Mouse (Mus musculus): ENCODE results near the gene Hist1h1a.
A peak's percentile ranks its signal among the peaks of the same experiment; 100 is the strongest.
"Not testable (repeated sequence)": the region's sequence is repeated elsewhere in the genome, so short reads cannot be mapped to it uniquely, and the experiment has no call there.

Gene Hist1h1a

DNA sequence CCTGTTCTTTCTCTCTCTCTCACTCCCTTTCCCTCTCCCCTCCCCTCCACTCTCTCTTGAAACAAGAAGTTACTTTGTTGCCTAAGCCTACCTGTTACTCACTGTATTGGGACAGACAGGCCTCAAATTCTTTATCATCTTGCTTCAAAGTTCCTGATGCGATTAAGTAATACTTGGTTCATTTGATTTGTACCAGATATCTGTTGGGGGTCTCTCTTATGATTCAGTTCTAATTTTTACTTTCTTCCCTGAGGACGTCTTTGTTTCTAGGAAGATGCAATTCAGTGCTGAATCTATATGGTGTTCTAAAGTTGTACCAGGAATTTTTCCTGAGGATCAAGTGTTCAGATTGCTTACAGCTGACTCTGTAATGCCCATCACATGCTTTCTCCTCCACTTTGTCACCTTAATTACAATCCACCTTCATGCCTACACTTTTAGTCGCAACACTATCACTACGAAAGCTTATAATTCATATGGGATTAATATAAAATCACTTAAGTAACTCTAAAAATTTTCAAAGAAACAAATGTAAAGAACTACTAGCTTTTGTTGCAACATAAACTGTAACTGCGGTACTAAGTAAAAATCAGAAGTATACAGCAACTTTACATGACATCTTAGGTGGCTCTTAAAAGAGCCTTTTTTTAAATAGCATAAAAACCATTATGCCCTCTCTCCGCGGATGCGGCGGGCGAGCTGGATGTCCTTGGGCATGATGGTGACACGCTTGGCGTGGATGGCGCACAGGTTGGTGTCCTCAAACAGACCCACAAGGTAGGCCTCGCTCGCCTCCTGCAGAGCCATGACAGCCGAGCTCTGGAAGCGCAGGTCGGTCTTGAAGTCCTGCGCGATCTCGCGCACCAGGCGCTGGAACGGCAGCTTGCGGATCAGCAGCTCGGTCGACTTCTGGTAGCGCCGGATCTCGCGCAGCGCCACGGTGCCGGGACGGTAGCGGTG, 18.8 kb upstream of the Hist1h1a start:
- no peak for DNase-seq

GRCm38 (mm10) chr13:23745381-23746161, 17.9 kb upstream of the Hist1h1a start, which contains the start of gene Hist1h3c:
Gene Hist1h3c (minus strand): TSS chr13:23745602.
- DNase-seq: peak; percentile 79 to 84

DNA sequence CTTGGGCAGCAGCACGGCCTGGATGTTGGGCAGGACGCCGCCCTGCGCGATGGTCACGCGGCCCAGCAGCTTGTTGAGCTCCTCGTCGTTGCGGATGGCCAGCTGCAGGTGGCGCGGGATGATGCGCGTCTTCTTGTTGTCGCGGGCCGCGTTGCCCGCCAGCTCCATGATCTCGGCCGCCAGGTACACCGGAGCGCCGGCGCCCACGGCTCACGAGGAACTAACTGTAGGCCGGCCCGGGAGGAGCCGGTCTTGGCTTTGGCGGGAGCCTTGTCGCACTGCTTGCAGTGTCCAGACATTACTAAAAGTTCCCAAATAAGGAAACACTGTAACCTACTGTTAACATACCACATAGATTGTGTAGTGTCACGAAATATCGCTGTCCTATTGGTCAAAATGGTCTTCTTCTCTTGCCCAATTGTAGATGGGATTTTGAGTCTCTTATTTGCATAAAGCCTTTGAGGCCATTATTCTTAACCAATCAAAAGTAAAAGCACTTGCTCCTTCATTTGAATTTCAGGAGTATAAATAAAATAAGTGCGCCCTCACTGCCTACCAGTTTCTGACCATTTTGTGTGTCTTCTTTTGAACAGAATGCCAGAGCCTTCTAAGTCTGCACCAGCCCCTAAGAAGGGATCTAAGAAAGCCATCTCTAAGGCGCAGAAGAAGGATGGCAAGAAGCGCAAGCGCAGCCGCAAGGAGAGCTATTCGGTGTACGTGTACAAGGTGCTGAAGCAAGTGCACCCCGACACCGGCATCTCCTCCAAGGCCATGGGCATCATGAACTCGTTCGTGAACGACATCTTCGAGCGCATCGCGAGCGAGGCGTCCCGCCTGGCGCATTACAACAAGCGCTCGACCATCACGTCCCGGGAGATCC, 17.0 kb upstream of the Hist1h1a start, which contains the start of gene Hist1h2bb:
Gene Hist1h2bb (plus strand): TSS at position 534 of the 880 bp plus-strand sequence.
- DNase-seq: peak; percentile 56 to 66

GRCm38 (mm10) chr13:23747081-23747891, 16.2 kb upstream of the Hist1h1a start:
- DNase-seq: no peak

GRCm38 (mm10) chr13:23747892-23748288, 15.6 kb upstream of the Hist1h1a start:
- DNase-seq: no peak

- DNase-seq: no peak
Observed at GRCm38 (mm10) chr13:23749563-23750121, 13.8 kb upstream of the Hist1h1a start.

DNA sequence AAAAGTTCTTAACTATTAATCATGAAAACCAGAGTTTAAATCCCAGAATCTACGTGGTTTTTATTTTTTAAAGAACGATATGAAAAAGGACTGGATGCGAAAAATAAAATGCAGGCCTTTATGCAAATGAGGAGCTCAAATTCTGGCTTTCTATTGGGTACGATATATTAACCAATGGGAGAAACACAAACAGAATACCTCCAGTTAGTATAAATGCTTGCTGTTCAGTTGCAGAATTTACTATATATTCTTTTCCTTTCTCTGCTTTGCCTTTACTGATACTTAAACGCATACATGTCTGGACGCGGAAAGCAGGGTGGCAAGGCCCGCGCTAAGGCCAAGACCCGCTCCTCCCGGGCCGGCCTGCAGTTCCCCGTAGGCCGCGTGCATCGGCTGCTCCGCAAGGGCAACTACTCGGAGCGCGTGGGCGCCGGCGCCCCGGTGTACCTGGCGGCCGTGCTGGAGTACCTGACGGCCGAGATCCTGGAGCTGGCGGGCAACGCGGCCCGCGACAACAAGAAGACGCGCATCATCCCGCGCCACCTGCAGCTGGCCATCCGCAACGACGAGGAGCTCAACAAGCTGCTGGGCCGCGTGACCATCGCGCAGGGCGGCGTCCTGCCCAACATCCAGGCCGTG, 12.5 kb upstream of the Hist1h1a start, which contains the start of gene Hist1h2ab:
Gene Hist1h2ab (plus strand): TSS at position 288 of the 639 bp plus-strand sequence.
- DNase-seq: not testable (repeated sequence)

- DNase-seq: no peak
Observed at GRCm38 (mm10) chr13:23751478-23751956, 11.9 kb upstream of the Hist1h1a start.

DNA sequence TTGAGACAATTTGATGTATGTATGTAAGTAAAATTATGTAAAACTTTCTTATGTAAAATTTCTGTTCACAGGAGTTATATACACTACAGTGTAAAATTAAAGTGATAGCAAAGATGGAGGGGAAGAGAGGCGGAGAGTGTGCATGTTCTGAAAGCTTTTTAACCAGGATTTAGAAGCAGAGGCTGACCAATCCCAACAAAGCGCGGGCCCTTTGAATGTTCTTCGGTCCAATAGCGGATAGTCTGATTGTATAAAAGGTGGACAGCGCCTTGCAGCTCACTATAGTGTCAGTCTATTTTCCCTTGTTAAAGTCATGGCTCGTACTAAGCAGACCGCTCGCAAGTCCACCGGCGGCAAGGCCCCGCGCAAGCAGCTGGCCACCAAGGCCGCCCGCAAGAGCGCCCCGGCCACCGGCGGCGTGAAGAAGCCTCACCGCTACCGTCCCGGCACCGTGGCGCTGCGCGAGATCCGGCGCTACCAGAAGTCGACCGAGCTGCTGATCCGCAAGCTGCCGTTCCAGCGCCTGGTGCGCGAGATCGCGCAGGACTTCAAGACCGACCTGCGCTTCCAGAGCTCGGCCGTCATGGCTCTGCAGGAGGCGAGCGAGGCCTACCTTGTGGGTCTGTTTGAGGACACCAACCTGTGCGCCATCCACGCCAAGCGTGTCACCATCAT, 11.3 kb upstream of the Hist1h1a start, which contains the start of gene Hist1h3b:
Gene Hist1h3b (plus strand): TSS at position 201 of the 675 bp plus-strand sequence.
- DNase-seq: peak; percentile 72 to 77

DNA sequence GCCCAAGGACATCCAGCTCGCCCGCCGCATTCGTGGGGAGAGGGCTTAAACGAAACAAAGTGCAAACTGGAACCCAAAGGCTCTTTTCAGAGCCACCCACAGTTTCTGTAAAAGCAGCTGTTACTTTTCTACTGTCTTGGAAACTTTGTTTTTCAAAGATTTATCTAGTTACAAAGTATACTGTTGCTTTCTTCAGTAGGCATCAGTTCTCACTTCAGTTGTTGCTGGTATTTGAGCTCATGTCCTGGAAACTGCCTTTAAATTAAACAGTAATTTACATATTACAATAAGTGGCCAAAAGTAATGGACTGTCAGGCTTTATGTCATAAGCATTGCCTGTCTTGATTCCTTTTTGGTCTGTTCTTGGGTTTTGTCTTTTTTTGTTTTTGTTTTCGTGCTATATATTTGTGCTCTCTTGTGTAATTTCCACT, 10.7 kb upstream of the Hist1h1a start:
- no peak for DNase-seq

GRCm38 (mm10) chr13:23753314-23754078, 10.0 kb upstream of the Hist1h1a start:
- DNase-seq: no peak

DNA sequence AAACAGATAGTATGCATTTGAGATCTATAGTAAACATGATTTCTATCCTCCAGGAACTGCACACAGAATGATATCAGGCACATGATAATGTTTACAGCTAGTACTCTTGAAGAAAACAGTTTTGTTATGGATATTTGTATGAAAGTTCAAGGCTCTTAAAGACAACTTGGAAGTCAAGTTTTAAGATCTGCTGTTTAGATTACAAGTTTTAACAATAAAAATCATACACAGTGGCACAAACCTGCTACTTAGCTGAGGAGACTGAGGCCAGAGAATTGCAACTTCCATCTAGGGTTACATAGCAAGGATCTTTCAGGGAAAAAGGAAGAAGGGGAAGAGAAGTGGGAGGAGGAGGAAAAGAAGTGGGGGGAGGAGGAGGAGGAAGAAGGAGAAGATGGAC, 8.5 kb upstream of the Hist1h1a start:
- no peak for DNase-seq

GRCm38 (mm10) chr13:23756790-23757189, 6.7 kb upstream of the Hist1h1a start, which contains the start of gene Hist1h4b:
Gene Hist1h4b (plus strand): TSS chr13:23757013.
- DNase-seq: peak; percentile 85 to 92

DNA sequence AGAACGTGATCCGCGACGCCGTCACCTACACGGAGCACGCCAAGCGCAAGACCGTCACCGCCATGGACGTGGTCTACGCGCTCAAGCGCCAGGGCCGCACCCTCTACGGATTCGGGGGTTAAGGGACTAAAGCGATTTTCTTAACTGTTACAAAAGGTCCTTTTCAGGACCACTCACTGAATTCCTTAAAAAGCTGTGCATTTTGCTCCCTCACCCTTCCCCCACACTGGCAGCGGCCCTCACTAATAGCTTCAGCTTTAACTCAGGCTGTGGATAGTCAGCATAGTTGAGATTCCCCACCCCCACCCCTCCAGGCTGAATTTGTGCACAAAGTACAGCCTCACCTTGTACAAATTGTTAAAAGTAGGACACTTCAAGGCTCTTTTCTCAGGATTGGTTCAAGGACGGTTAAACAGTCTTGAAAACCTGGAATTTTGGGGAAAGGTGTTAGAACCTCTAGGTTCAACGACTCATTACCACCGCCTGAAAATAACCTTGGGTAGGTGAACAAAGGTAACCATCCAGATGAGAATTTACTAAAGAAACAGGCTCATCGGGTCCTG, 6.2 kb upstream of the Hist1h1a start:
- DNase-seq: no peak

- no peak for DNase-seq
Observed at GRCm38 (mm10) chr13:23757921-23758320, 5.5 kb upstream of the Hist1h1a start.

GRCm38 (mm10) chr13:23759251-23759771, 4.2 kb upstream of the Hist1h1a start:
- DNase-seq: no peak

- DNase-seq: no peak
Observed at GRCm38 (mm10) chr13:23759916-23760239, 3.6 kb upstream of the Hist1h1a start.
